Mouse (Mus musculus) cortical plate, adult 2 months (tissue): Measurements from ENCODE around the gene Tmem234.

Source experiments
- CTCF ChIP-seq: fragments of 200-500 bp; IDR thresholded peaks from 2 replicates; pipeline ENCODE4 v1.5.1; 2011; ENCODE audit warnings: mild to moderate bottlenecking, control low read depth, low read length; ENCODE audit not compliant: insufficient read depth; ENCODE audit errors: extremely low read depth
- POLR2A ChIP-seq: fragments of 200-500 bp; IDR thresholded peaks from 2 replicates; pipeline ENCODE4 v1.6.1; 2011; ENCODE audit warnings: mild to moderate bottlenecking, low read length, control low read depth; ENCODE audit not compliant: insufficient read depth; ENCODE audit errors: extremely low read depth

- TF ChIP-seq CTCF (no peak), POLR2A (no peak)
Observed at GRCm38 (mm10) chr4:129568366-129568765, 32.1 kb upstream of the Tmem234 start.
